Mouse (Mus musculus) heart, postnatal 0 days (tissue): Measurements from ENCODE around the gene Hsp90ab1.

Experiments used
- CTCF ChIP-seq: IDR thresholded peaks from 2 replicates; pipeline ENCODE4 v1.5.1; 2016; ENCODE audit warnings: antibody characterized with exemption, control low read depth, low read depth
- EP300 ChIP-seq: IDR thresholded peaks from 2 replicates; pipeline ENCODE4 v1.6.1; 2016; ENCODE audit warnings: antibody characterized with exemption, low read depth

DNA sequence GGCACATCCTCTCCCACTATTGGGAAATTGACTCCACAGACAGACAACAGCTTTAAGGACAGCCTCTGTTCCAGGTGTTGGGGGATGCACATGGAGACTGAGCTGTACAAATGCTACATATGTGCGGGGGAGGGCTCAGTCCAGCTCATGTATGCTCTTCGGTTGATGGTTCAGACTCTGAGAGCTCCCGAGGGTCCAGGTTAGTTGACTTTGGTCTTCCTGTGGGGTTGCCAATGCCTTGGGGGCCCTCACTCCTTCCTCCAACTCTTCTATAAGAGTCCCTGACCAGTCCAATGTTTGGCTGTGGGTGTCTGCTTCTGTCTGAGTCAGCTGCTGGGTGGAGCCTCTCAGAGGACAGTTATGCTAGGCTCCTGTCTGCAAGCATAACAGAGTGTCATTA is 20.0 kb downstream of the Hsp90ab1 start:
- no peak for TF ChIP-seq CTCF
- TF ChIP-seq EP300, result no peak
